Mouse (Mus musculus): ENCODE measurements around the gene Patl1. TPM values are rescaled to one million over a fixed set of nuclear protein-coding genes. Genes with fewer than 3 reads are reported as not detected.
"Not testable (repeated sequence)": the region's sequence is repeated elsewhere in the genome, so short reads cannot be mapped to it uniquely, and the experiment has no call there.

Patl1 gene
- total RNA-seq, 2 experiments from 2014 or later, result 11.6 to 41.7 TPM

GRCm38 (mm10) chr19:11965023-11965942, 53.1 kb downstream of the Patl1 start, which contains the start of gene Osbp:
Gene Osbp (plus strand): TSS chr19:11965941.
- ATAC-seq (replicated peaks; ENCODE audit: poor library complexity), result peak; percentile 88

DNA sequence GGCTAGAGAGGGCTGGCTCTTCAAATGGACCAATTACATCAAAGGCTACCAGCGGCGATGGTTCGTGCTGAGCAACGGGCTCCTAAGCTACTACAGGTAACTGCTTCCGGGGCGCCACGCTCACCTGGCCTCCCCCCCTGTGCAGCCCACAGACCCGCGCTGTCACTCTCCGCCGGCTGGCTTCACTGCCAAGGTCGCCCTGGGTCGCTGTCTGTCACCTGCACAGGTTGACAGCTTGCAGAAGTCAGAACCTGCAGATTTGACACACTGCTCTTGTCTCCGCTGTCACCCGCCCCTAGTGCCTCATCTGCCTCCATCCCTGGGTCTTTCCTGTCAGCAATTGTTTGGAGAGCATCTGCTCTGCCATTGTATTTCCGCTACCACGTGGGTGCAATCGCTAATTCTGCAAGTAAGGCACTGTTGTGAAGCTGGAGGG, 54.0 kb downstream of the Patl1 start:
- no peak; the same call in 1 of the 2 replicates for ATAC-seq (replicated peaks; ENCODE audit: poor library complexity)

GRCm38 (mm10) chr19:11969155-11970050, 57.2 kb downstream of the Patl1 start:
- ATAC-seq (replicated peaks; ENCODE audit: poor library complexity), result no peak

- ATAC-seq (replicated peaks; ENCODE audit: poor library complexity), result peak; percentile 47
Observed at GRCm38 (mm10) chr19:11973511-11974222, 61.5 kb downstream of the Patl1 start.

DNA sequence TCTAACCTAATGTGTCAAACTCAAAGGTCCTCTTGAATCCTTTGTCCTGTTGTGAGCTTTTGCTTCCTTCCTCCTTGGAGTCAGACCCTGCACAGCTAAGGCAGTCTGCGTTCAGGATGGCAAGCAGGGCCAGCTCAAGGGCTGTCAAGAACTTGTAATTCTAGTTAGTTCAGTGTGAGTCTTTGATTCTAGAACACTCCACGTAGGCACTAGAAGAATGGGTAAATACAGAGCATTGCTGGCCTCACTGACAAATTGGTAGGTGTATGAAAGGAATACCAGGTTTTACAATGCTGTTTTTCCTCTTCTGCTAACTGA, 62.0 kb downstream of the Patl1 start:
- ATAC-seq (replicated peaks; ENCODE audit: poor library complexity), result no peak

- peak; percentile 62 for ATAC-seq (replicated peaks; ENCODE audit: poor library complexity)
Observed at GRCm38 (mm10) chr19:11975683-11976082, 63.5 kb downstream of the Patl1 start.

DNA sequence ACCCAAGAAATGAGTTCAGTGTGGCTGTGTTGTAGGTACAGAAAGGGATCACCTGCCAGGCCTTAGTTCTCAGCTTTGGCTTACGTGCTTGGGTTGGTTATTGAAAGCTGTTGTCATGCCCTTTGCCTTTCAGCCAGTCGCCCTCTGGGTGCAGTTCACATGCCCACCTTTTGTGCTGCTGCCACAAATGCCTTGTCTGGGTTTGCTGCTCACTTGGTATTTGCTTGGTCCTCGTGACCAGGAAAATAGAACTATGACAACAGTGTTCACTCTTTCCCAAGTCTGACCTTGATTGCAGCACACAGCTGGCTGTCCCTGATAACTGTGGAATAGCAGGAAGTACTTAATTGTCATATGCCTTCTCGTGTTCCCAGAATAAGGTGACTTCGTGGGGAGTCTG, 65.2 kb downstream of the Patl1 start:
- ATAC-seq (replicated peaks; ENCODE audit: poor library complexity), result no peak

DNA sequence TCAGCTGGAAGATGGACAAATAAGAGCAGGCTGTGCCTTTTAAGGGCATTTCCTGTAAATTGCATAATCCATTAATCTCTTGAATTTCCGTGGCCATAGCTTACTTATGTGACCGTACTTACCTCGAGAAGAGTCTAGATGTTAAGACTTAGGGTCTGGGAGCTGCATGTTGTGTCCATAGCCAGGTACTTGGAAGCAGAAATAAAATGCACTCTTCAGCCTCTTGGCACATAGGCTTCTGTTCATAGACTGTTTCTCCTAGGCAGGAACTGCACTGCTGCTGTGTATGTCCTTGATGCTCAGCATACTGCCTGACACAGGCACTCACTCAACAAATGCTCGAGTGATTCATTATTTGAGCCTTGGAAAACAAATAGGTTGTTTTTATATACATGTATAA, 68.3 kb downstream of the Patl1 start:
- no peak for ATAC-seq (replicated peaks; ENCODE audit: poor library complexity)

DNA sequence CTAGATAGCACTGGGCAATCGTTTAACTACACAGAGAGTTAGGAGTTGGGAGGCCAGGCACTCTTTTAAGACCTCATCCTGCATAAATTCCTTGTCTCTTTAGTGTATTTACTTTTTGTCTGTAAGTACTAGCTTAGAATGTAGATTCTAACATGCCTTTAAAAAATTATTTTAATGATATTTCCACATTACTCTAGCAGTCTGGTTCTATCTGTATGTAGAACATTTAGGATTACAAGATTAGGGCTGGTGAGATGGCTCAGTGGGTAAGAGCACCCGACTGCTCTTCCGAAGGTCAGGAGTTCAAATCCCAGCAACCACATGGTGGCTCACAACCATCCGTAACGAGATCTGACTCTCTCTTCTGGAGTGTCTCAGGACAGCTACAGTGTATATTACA, 72.4 kb downstream of the Patl1 start:
- ATAC-seq (replicated peaks; ENCODE audit: poor library complexity), result not testable (repeated sequence)

DNA sequence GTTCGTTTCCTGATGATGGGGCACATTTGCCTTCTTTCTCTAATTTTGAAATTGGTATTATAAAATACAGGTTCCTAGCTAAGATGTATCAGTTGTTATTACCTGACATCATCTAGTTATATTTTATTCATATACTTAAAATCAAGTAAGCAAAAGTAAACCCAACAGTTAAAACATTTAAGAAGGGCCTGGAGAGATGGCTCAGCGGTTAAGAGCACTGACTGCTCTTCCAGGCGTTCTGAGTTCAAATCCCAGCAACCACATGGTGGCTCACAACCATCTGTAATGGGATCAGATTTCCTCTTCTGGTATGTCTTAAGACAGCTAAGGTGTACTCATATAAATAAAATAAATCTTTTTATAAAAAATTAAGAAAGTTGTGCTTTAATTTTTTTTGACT, 75.6 kb downstream of the Patl1 start:
- ATAC-seq (replicated peaks; ENCODE audit: poor library complexity), result no peak

DNA sequence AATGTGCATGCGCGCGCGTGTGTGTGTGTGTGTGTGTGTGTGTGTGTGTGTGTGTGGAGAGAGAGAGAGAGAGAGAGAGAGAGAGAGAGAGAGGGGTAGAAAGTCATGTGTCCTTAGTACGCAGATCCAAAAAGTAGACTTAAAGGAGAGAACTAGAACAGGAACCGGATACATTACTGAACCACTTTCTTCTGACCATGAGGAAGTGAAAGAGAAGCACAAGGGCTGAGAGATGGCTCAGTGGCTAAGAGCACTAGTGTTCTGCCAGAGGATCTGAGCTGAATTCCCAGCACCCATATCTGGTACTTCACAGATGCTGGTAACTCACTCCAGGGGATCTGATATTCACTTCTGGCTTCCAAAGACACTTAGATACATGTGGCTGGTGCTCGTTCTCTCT, 77.1 kb downstream of the Patl1 start:
- ATAC-seq (replicated peaks; ENCODE audit: poor library complexity), result peak; percentile 90

- no peak for ATAC-seq (replicated peaks; ENCODE audit: poor library complexity)
Observed at GRCm38 (mm10) chr19:11992034-11992433, 79.8 kb downstream of the Patl1 start.

- no peak for ATAC-seq (replicated peaks; ENCODE audit: poor library complexity)
Observed at GRCm38 (mm10) chr19:11992441-11993029, 80.3 kb downstream of the Patl1 start.

Other genes starting within 250 kb of the Patl1 start
- gene Oosp1, start 221.2 kb upstream of the Patl1 start, total RNA-seq (2015), result 5.7 and 7.6 TPM in 2 replicates
- 6.9 and 13.5 TPM in 2 replicates for gene Oosp1, start 221.2 kb upstream of the Patl1 start, total RNA-seq (2017)
- gene Oosp3, start 215.3 kb upstream of the Patl1 start, total RNA-seq (2015), result not detected in 2 replicates
- not detected in 2 replicates for gene Oosp3, start 215.3 kb upstream of the Patl1 start, total RNA-seq (2017)
- gene Gif, start 164.8 kb upstream of the Patl1 start, total RNA-seq (2015), result not detected in 2 replicates
- not detected in 2 replicates for gene Gif, start 164.8 kb upstream of the Patl1 start, total RNA-seq (2017)
- gene Mrpl16, start 142.0 kb upstream of the Patl1 start, total RNA-seq (2015), result 79.3 and 89.8 TPM in 2 replicates
- gene Mrpl16, start 142.0 kb upstream of the Patl1 start, total RNA-seq (2017), result 104 and 113 TPM in 2 replicates
- gene Stx3, start 93.0 kb upstream of the Patl1 start, total RNA-seq (2015), result 6.4 and 7.4 TPM in 2 replicates
- gene Stx3, start 93.0 kb upstream of the Patl1 start, total RNA-seq (2017), result 5.6 and 7.0 TPM in 2 replicates
- not detected in 2 replicates for gene Olfr1417, start 73.2 kb upstream of the Patl1 start, total RNA-seq (2015)
- not detected in 2 replicates for gene Olfr1417, start 73.2 kb upstream of the Patl1 start, total RNA-seq (2017)
- gene Olfr1418, start 51.3 kb upstream of the Patl1 start, total RNA-seq (2015), result not detected in 2 replicates
- gene Olfr1418, start 51.3 kb upstream of the Patl1 start, total RNA-seq (2017), result not detected in 2 replicates
- not detected in 2 replicates for gene Olfr1419, start 37.3 kb upstream of the Patl1 start, total RNA-seq (2015)
- not detected in 2 replicates for gene Olfr1419, start 37.3 kb upstream of the Patl1 start, total RNA-seq (2017)
- gene Olfr1420, start 25.8 kb upstream of the Patl1 start, total RNA-seq (2015), result not detected in 2 replicates
- gene Olfr1420, start 25.8 kb upstream of the Patl1 start, total RNA-seq (2017), result not detected in 2 replicates
- gene Osbp, start 53.5 kb downstream of the Patl1 start, total RNA-seq (2015), result 35.3 and 40.5 TPM in 2 replicates
- 42.1 and 50.8 TPM in 2 replicates for gene Osbp, start 53.5 kb downstream of the Patl1 start, total RNA-seq (2017)
- gene Olfr1423, start 128.9 kb downstream of the Patl1 start, total RNA-seq (2015), result 0.07 TPM in 1 of 2 replicates, not detected in the other
- gene Olfr1423, start 128.9 kb downstream of the Patl1 start, total RNA-seq (2017), result not detected in 2 replicates
- not detected in 2 replicates for gene Olfr1424, start 150.3 kb downstream of the Patl1 start, total RNA-seq (2015)
- gene Olfr1424, start 150.3 kb downstream of the Patl1 start, total RNA-seq (2017), result not detected in 2 replicates
- gene Olfr1425, start 165.3 kb downstream of the Patl1 start, total RNA-seq (2015), result not detected in 2 replicates
- gene Olfr1425, start 165.3 kb downstream of the Patl1 start, total RNA-seq (2017), result not detected in 2 replicates
- not detected in 2 replicates for gene Olfr1426, start 179.6 kb downstream of the Patl1 start, total RNA-seq (2015)
- not detected in 2 replicates for gene Olfr1426, start 179.6 kb downstream of the Patl1 start, total RNA-seq (2017)
- not detected in 2 replicates for gene Olfr1427, start 190.9 kb downstream of the Patl1 start, total RNA-seq (2015)
- gene Olfr1427, start 190.9 kb downstream of the Patl1 start, total RNA-seq (2017), result not detected in 2 replicates
- gene Olfr1428, start 203.5 kb downstream of the Patl1 start, total RNA-seq (2015), result not detected in 2 replicates
- not detected in 2 replicates for gene Olfr1428, start 203.5 kb downstream of the Patl1 start, total RNA-seq (2017)
- not detected in 2 replicates for gene Olfr76, start 210.8 kb downstream of the Patl1 start, total RNA-seq (2015)
- gene Olfr76, start 210.8 kb downstream of the Patl1 start, total RNA-seq (2017), result not detected in 2 replicates

Data from megakaryocyte progenitor cell, adult 5-6 weeks (primary cell).